Mouse (Mus musculus) midbrain, postnatal 0 days (tissue): Measurements from ENCODE around the gene Tns1. TPM values are rescaled to one million over a fixed set of nuclear protein-coding genes. Genes with fewer than 3 reads are reported as not detected.

Experiments
- ATAC-seq: fragments of 200-750 bp; cut with Nextera tagmentation; 2 replicates; pipeline ENCODE4 v1.8.0; 2017; ENCODE audit warnings: moderate number of reproducible peaks, mild to moderate bottlenecking, moderate TSS enrichment, moderate library complexity; ENCODE audit not compliant: low FRiP score
- DNase-seq: peaks from one replicate; pipeline ENCODE4 v3.0.0-alpha.2; 2015; ENCODE audit warnings: low spot score
- H3K27ac ChIP-seq: fragments of 300-500 bp; sonication (generic); 2 replicates; pipeline ENCODE4 v1.5.1; 2014; ENCODE audit warnings: low read depth, mild to moderate bottlenecking, low read length, mixed read lengths
- H3K27me3 ChIP-seq: fragments of 300-500 bp; sonication (generic); 2 replicates; pipeline ENCODE4 v1.6.1; 2014; ENCODE audit warnings: low read length, control low read depth, mixed read lengths; ENCODE audit not compliant: insufficient read depth
- H3K36me3 ChIP-seq: fragments of 300-500 bp; sonication (generic); 2 replicates; pipeline ENCODE4 v1.6.1; 2014; ENCODE audit warnings: low read length, control low read depth, mixed read lengths; ENCODE audit not compliant: insufficient read depth
- H3K4me1 ChIP-seq: fragments of 300-500 bp; sonication (generic); 2 replicates; pipeline ENCODE4 v1.6.1; 2014; ENCODE audit warnings: mild to moderate bottlenecking, control low read depth, antibody characterized with exemption, low read length, mixed read lengths; ENCODE audit not compliant: insufficient read depth
- H3K4me2 ChIP-seq: fragments of 300-500 bp; sonication (generic); 2 replicates; pipeline ENCODE4 v1.6.1; 2014; ENCODE audit warnings: low read depth, mild to moderate bottlenecking, low read length, mixed read lengths; ENCODE audit not compliant: poor library complexity, severe bottlenecking
- H3K4me3 ChIP-seq: fragments of 300-500 bp; sonication (generic); 2 replicates; pipeline ENCODE4 v1.5.1; 2014; ENCODE audit warnings: low read depth, mild to moderate bottlenecking, low read length, moderate library complexity
- H3K9ac ChIP-seq: fragments of 300-500 bp; sonication (generic); replicated peaks from 2 replicates; pipeline ENCODE4 v1.6.1; 2014; ENCODE audit warnings: mild to moderate bottlenecking, low read length, moderate library complexity, mixed read lengths; ENCODE audit not compliant: poor library complexity, severe bottlenecking
- H3K9me3 ChIP-seq: fragments of 300-500 bp; sonication (generic); 2 replicates; pipeline ENCODE4 v1.6.1; 2016; ENCODE audit warnings: low read length, control low read depth
- CTCF ChIP-seq: IDR thresholded peaks from 2 replicates; pipeline ENCODE4 v1.5.1; 2016; ENCODE audit warnings: antibody characterized with exemption, mild to moderate bottlenecking
- WGBS: fragments of 180-500 bp; shearing (Covaris S2); extraction: QIAGEN DNeasy Blood & Tissue Kit; methylation state at CpG from one replicate; pipeline ENCODE4 v1.1.7; 2014; 5-methylcytosine and 5-hydroxymethylcytosine counted together
- polyA plus RNA-seq: library from polyadenylated mRNA; unstranded; fragments of >200 nt; fragmentation: Nextera tagmentation; extraction: Ambion mirVana; gene quantifications from 2 replicates; pipeline ENCODE4 v1.2.1, GENCODE M21; 2015
- total RNA-seq: library from RNA; depleted of rRNA; stranded (reverse); fragments of >200 nt; gene quantifications from 2 replicates; pipeline ENCODE4 v1.2.3, GENCODE M21; 2014

The Tns1 gene
- total and polyA plus RNA-seq, 2 experiments from 2014 or later: 9.8 to 31.5 TPM

DNA sequence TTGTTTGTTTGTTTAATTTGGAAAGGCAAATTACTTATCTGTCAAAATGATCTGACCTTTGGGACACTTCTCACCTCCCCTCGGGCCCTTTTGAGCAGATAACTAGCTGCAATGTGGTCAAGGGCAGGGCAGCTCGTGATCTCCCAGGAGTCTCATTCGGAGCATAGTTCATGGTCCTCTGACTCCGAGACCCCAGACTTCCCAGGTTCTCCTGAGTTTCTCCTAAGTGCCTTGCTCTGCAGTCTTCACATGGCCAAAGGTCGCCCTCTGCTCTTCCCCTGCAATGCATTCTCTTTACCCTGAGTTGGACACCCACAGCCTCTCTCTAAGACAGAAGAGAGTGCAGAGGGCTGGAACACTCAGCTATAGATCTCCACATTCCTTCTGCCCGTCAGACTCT, 29.0 kb downstream of the Tns1 start:
- Histone ChIP-seq H3K9me3 (no peaks in the 10 kb centered on the region), H3K27me3 (no peaks in the 10 kb centered on the region), H3K27ac (no peak overlapping the region), H3K9ac (no peak overlapping the region), H3K4me3 (no peak overlapping the region), H3K4me1 (peaks cover 3% of the 10 kb centered on the region), H3K4me2 (no peak overlapping the region), H3K36me3 (no peaks in the 10 kb centered on the region)
- ATAC-seq (no peak), DNase-seq (no peak)
- no peak for TF ChIP-seq CTCF
- WGBS: 72% methylated on average over 6 of the region's 6 CpGs

DNA sequence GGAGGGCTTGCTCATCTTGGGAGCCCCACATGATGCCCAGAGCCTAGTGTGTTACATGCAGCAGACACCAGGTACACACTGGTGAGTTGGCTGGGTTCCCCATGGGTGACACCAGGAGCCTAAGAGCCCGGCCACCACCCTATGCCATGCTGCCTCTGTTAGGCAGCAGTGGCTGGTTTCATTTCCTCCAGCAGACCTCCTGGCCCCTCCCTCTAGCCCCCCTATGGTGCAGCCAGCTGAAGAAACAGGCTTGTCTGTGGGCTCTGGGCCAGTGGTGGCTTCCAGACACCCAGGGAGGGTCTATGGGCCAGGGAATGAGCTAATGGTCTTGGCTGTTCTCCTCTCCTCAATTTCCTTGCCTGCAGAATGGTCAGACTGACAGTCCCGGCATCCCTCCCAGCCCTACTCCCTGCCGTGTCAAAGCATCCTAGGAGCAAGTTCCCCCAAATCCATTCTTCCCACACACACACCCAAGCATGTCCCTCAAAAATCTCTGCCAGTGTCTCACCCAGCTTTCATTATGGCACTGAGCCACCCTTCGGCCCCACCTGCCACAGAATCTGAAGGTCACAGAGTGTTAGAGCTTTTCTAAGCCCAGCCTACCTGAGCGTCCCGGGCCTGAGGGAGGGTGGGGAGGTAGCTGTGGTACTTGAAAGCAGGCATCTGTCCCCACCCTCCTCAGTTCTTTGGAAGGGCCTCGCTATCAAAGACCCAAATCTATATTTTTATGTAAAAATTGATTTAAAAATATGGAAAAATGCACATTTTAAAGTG, 29.6 kb downstream of the Tns1 start:
- Histone ChIP-seq H3K4me3 (no peak overlapping the region), H3K4me1 (peaks cover 3% of the 10 kb centered on the region), H3K36me3 (no peaks in the 10 kb centered on the region), H3K27ac (no peak overlapping the region), H3K9me3 (no peaks in the 10 kb centered on the region), H3K27me3 (no peaks in the 10 kb centered on the region), H3K4me2 (no peak overlapping the region), H3K9ac (no peak overlapping the region)
- no peak for TF ChIP-seq CTCF
- 52% methylated on average over 7 of the region's 7 CpGs for WGBS
- no peak for ATAC-seq
- peak; percentile 85 for DNase-seq

DNA sequence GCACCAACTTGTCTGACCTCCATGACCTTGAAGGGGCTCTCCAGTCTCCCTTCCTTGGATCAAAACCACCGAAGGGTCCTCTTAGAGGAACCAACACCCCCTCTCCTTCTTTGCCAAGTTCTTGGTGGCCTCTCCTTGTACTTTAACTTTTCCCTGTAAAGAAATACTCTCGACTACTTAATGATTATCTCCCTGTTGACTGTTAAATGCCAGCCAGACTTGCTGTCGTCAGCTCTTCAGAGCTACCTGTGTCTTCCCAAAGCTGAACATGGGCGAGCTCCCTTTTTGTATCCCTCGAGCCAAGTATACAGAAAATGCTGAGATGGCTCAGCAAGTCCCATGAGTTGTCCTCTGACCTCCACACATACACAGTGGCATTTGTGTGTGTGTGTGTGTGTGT, 30.8 kb downstream of the Tns1 start:
- no peak overlapping the region for H3K27ac ChIP-seq
- DNase-seq: no peak
- ATAC-seq: no peak
- no peaks in the 10 kb centered on the region for H3K27me3 ChIP-seq
- peaks cover 3% of the 10 kb centered on the region for H3K4me1 ChIP-seq
- no peaks in the 10 kb centered on the region for H3K36me3 ChIP-seq
- no peak overlapping the region for H3K9ac ChIP-seq
- no peak for TF ChIP-seq CTCF
- H3K4me2 ChIP-seq: no peak overlapping the region
- WGBS: 86% methylated on average over 5 of the region's 5 CpGs
- no peaks in the 10 kb centered on the region for H3K9me3 ChIP-seq
- no peak overlapping the region for H3K4me3 ChIP-seq

DNA sequence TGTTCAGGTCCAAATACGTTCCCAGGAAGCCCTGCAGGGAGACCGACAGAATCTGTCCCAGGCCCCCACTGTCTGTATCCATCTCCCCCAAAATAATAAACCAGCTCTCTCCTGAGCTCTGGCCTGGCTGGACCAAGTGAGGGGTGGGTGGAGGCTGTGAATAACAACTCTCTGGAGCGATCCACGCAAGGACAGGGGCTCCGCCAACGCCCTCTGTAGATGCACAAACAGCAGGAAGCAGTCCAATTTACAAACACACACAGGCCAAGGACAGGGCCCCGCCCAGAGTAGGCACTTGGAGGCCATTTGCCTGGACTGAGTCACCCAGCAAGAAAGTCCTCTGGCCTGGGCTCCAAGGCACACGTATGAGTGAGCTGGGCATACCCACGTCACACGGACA, 32.0 kb downstream of the Tns1 start:
- no peak overlapping the region for H3K4me3 ChIP-seq
- H3K27ac ChIP-seq: no peak overlapping the region
- H3K36me3 ChIP-seq: no peaks in the 10 kb centered on the region
- no peaks in the 10 kb centered on the region; the same call in 1 of the 2 replicates for H3K4me1 ChIP-seq
- TF ChIP-seq CTCF: no peak
- H3K27me3 ChIP-seq: no peaks in the 10 kb centered on the region
- H3K4me2 ChIP-seq: no peak overlapping the region
- H3K9me3 ChIP-seq: no peaks in the 10 kb centered on the region
- no peak overlapping the region for H3K9ac ChIP-seq
- DNase-seq (no peak), ATAC-seq (no peak)
- WGBS: 64% methylated on average over 10 of the region's 10 CpGs

DNA sequence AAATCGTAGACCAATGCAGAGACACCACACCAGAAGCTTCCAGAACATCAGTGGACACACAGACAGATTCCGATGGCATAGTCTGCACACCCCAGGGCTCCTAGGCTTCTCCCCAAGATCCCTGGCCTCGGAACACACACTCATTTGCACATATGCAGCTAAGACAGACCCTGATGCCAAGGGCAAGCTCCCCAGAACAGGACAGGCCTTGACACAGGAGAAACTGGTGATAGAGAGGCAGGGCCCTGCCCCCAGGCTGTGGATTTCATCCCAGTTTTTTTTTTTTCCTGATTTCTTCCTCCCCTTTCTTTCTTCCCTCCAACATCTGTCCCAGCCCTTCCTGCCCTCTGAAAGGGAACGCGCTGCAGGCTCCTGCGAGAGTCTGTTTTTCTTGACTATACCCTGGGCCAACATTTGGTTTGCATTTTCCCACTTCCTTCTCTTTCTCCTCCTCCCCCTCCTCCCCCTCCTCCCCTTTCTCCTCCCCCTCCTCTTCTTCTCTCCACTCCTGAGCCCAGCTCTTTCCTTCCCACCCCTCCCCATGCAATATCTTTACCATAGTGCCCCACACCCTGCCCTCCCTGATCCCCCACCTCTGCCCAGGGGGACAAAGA, 32.5 kb downstream of the Tns1 start:
- Histone ChIP-seq H3K4me1 (no peaks in the 10 kb centered on the region; the same call in 1 of the 2 replicates), H3K9me3 (no peaks in the 10 kb centered on the region), H3K27ac (no peak overlapping the region), H3K9ac (no peak overlapping the region), H3K36me3 (no peaks in the 10 kb centered on the region), H3K27me3 (no peaks in the 10 kb centered on the region), H3K4me3 (no peak overlapping the region), H3K4me2 (no peak overlapping the region)
- no peak for TF ChIP-seq CTCF
- 50% methylated on average over 6 of the region's 6 CpGs for WGBS
- DNase-seq (no peak), ATAC-seq (no peak)

DNA sequence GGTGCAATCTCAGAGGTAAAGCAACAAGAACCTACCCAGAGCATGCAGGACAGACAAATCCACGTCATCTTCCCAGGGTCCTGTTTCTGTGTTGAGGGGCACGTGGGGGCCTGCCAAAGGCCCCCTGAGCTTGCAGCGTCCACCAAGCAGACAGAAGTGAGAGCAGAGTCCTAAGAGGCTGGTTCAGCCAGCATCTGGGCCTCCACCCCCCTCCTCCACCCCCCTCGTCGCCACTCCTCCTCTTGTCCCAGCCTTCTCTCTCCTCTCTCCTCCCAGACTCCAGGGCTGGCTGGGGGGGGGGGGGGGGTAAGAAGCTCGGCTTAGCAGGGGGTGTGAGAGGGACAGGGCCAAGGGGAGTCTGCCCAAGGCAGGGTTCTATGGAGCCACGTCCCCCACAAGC, 33.1 kb downstream of the Tns1 start:
- no peaks in the 10 kb centered on the region for H3K36me3 ChIP-seq
- 29% methylated on average over 7 of the region's 7 CpGs for WGBS
- H3K27me3 ChIP-seq: no peaks in the 10 kb centered on the region
- no peaks in the 10 kb centered on the region for H3K9me3 ChIP-seq
- no peak for TF ChIP-seq CTCF
- no peak overlapping the region for H3K4me3 ChIP-seq
- H3K27ac ChIP-seq: no peak overlapping the region
- no peak for ATAC-seq
- no peaks in the 10 kb centered on the region; the same call in 1 of the 2 replicates for H3K4me1 ChIP-seq
- no peak overlapping the region for H3K9ac ChIP-seq
- no peak overlapping the region for H3K4me2 ChIP-seq
- no peak for DNase-seq
